ENCODE assay signal across 12 mouse cellular contexts in genomic region chr11:52437123-52437522, GRCm38 (mm10). TPM values are rescaled to one million over a fixed set of nuclear protein-coding genes. Genes with fewer than 3 reads are reported as not detected.
DNase-seq lines count a peak whose midpoint lies in the region; ATAC-seq and TF ChIP-seq lines count a peak whose summit lies in the region.
"Had no signal": no experiment of that assay in that cellular context is flagged by ENCODE, and none has a peak within 500 bp of the region (broad histone marks: within the 10 kb centered on the region; RNA-seq: fewer than 3 reads in every experiment).

No protein-coding gene starts in this region.

- H3K36me3 ChIP-seq in kidney, adult 2 months (ENCODE audit: control insufficient read depth, insufficient read depth, low read length), result no peaks in the 10 kb centered on the region
- H3K36me3 ChIP-seq in intestine, postnatal 0 days (ENCODE audit: control insufficient read depth, insufficient read depth), result no peaks in the 10 kb centered on the region
- H3K36me3 ChIP-seq in limb, embryonic 15.5 days, result no peaks in the 10 kb centered on the region
- H3K36me3 ChIP-seq: neural tube, embryonic 13.5 days had no signal

- no peaks in the 10 kb centered on the region for H3K4me1 ChIP-seq in kidney, adult 2 months (ENCODE audit: control insufficient read depth, insufficient read depth, low read length)
- H3K4me1 ChIP-seq in intestine, postnatal 0 days (replicated peaks; ENCODE audit: control insufficient read depth, insufficient read depth, low read length), result no peaks in the 10 kb centered on the region
- H3K4me1 ChIP-seq in limb, embryonic 15.5 days, result peaks cover 17% of the 10 kb centered on the region

- H3K9me3 ChIP-seq in intestine, postnatal 0 days (ENCODE audit: control insufficient read depth), result no peaks in the 10 kb centered on the region
- H3K9me3 ChIP-seq in limb, embryonic 15.5 days, result no peaks in the 10 kb centered on the region

- 17% methylated on average over 10 of the region's 10 CpGs for WGBS in kidney, adult 2 months
- WGBS in intestine, postnatal 0 days, result 18% methylated on average over 10 of the region's 10 CpGs
- WGBS in limb, embryonic 15.5 days, result 11% methylated on average over 10 of the region's 10 CpGs

- no peak for TF ChIP-seq POLR2A in kidney, adult 2 months (IDR thresholded peaks at IDR 0.05; ENCODE audit: low read depth, low read length)

- H3K9ac ChIP-seq in intestine, postnatal 0 days (ENCODE audit: low read depth, low read length), result no peak overlapping the region
- no peak overlapping the region for H3K9ac ChIP-seq in limb, embryonic 15.5 days
- H3K9ac ChIP-seq: liver, embryonic 14.5 days; neural tube, embryonic 13.5 days had no signal

- H3K4me2 ChIP-seq in intestine, postnatal 0 days (replicated peaks; ENCODE audit: low read depth), result peak overlapping the region; percentile 48
- H3K4me2 ChIP-seq in limb, embryonic 15.5 days, result 0 out of 2 replicates have a peak overlapping the region, but pooled peaks have one; percentile 19
- H3K4me2 ChIP-seq: neural tube, embryonic 13.5 days had no signal

- no peak overlapping the region for H3K27ac ChIP-seq in kidney, adult 2 months (ENCODE audit: insufficient read depth, low read depth, low read length)
- no peak overlapping the region for H3K27ac ChIP-seq in intestine, postnatal 0 days (ENCODE audit: low read depth, low read length)
- H3K27ac ChIP-seq in limb, embryonic 15.5 days, result no peak overlapping the region
- H3K27ac ChIP-seq: liver, embryonic 14.5 days; neural tube, embryonic 13.5 days had no signal

- no peak overlapping the region for H3K4me3 ChIP-seq in kidney, adult 2 months (ENCODE audit: insufficient read depth, low read depth, low read length)
- no peak overlapping the region for H3K4me3 ChIP-seq in intestine, postnatal 0 days (ENCODE audit: low read depth, low read length)
- H3K4me3 ChIP-seq in limb, embryonic 15.5 days, result 0 out of 2 replicates have a peak overlapping the region, but pooled peaks have one; percentile 0
- H3K4me3 ChIP-seq: neural tube, embryonic 13.5 days had no signal

- ATAC-seq in intestine, postnatal 0 days, result 0 out of 2 replicates have a peak, but pooled peaks have one; percentile 4
- ATAC-seq in limb, embryonic 15.5 days (ENCODE audit: insufficient number of reproducible peaks, low FRiP score, low TSS enrichment, low read depth), result no peak

- no peak for TF ChIP-seq CTCF in kidney, adult 2 months (conservative IDR thresholded peaks at IDR 0.05; ENCODE audit: insufficient read depth, insufficient read length, low read depth, low read length)
- no peak for TF ChIP-seq CTCF in intestine, postnatal 0 days (IDR thresholded peaks at IDR 0.05; ENCODE audit: low read depth)

- H3K27me3 ChIP-seq in kidney, adult 2 months (replicated peaks; ENCODE audit: control insufficient read depth, insufficient read depth, low read length), result no peaks in the 10 kb centered on the region
- H3K27me3 ChIP-seq in intestine, postnatal 0 days (replicated peaks; ENCODE audit: control insufficient read depth, insufficient read depth, low read length), result no peaks in the 10 kb centered on the region
- no peaks in the 10 kb centered on the region for H3K27me3 ChIP-seq in limb, embryonic 15.5 days

- peak; percentile 21 for DNase-seq in kidney, adult 2 months
- DNase-seq in kidney, postnatal 14 days, result no peak
- DNase-seq in ZHBTc4 (ENCODE audit: low read depth, low spot score), result peak; percentile 73
- no peak for DNase-seq in T-cell, adult 2 months (ENCODE audit: low spot score)
- no peak for DNase-seq in ovary, postnatal 14 days (ENCODE audit: low spot score)
- no peak for DNase-seq in urinary bladder, postnatal 14 days (ENCODE audit: low spot score)
- DNase-seq: adrenal gland, postnatal 36 days; heart, postnatal 14 days had no signal

RNA-seq across cellular contexts. Expression of gene 9530068E07Rik, which starts 40.9 kb away (rescaled TPM):
- 219 and 245 TPM in 2 replicates for polyA plus RNA-seq in kidney, adult 2 months (2012; rRNA removed)
- polyA plus RNA-seq in intestine, postnatal 0 days (2015; fragmentation: Nextera tagmentation; extraction: Ambion mirVana), result 89.2 and 92.0 TPM in 2 replicates
- 197 and 206 TPM in 2 replicates for polyA plus RNA-seq in limb, embryonic 15.5 days (2015; fragmentation: Nextera tagmentation; extraction: Ambion mirVana)

Comparison
In these comparisons a context has a peak if more than half of its experiments do, and no peak if none do; other contexts are left out.
1. DNase-seq: peak in kidney, adult 2 months (single experiment) and ZHBTc4 (single experiment); none in kidney, postnatal 14 days (single experiment), T-cell, adult 2 months (single experiment), ovary, postnatal 14 days (single experiment) and urinary bladder, postnatal 14 days (single experiment).